Mouse (Mus musculus) limb, embryonic 11.5 days (tissue): ENCODE data around the gene Ins2. TPM values are rescaled to one million over a fixed set of nuclear protein-coding genes. Genes with fewer than 3 reads are reported as not detected.

Experiments
- ATAC-seq: fragments of 200-750 bp; cut with Nextera tagmentation; 2 replicates; pipeline ENCODE4 v1.8.0; 2017; ENCODE audit warnings: low read depth; ENCODE audit not compliant: insufficient number of reproducible peaks, low FRiP score, low TSS enrichment
- DNase-seq: peaks from one replicate; pipeline ENCODE4 v3.0.0-alpha.2; 2015; ENCODE audit warnings: low spot score
- H3K27ac ChIP-seq: fragments of 300-500 bp; sonication (generic); replicated peaks from 2 replicates; pipeline ENCODE4 v1.5.1; 2014; ENCODE audit warnings: low read depth, mild to moderate bottlenecking, low read length
- H3K27me3 ChIP-seq: fragments of 300-500 bp; sonication (generic); 2 replicates; pipeline ENCODE4 v1.6.1; 2014; ENCODE audit warnings: mild to moderate bottlenecking, low read length, mixed read lengths; ENCODE audit not compliant: control insufficient read depth, insufficient read depth
- H3K36me3 ChIP-seq: fragments of 300-500 bp; sonication (generic); 2 replicates; pipeline ENCODE4 v1.6.1; 2014; ENCODE audit warnings: mild to moderate bottlenecking, low read length, moderate library complexity, mixed read lengths; ENCODE audit not compliant: control insufficient read depth, insufficient read depth
- H3K4me1 ChIP-seq: fragments of 300-500 bp; sonication (generic); 2 replicates; pipeline ENCODE4 v1.6.1; 2014; ENCODE audit warnings: low read length, mixed read lengths; ENCODE audit not compliant: control insufficient read depth, insufficient read depth
- H3K4me2 ChIP-seq: fragments of 300-500 bp; sonication (generic); 2 replicates; pipeline ENCODE4 v1.6.1; 2014; ENCODE audit warnings: low read depth, mild to moderate bottlenecking, moderate library complexity; ENCODE audit not compliant: severe bottlenecking
- H3K4me3 ChIP-seq: fragments of 300-500 bp; sonication (generic); 2 replicates; pipeline ENCODE4 v1.5.1; 2014; ENCODE audit warnings: low read depth, low read length
- H3K9ac ChIP-seq: fragments of 300-500 bp; sonication (generic); 2 replicates; pipeline ENCODE4 v1.6.1; 2014; ENCODE audit warnings: mild to moderate bottlenecking, low read length
- H3K9me3 ChIP-seq: fragments of 300-500 bp; sonication (generic); 2 replicates; pipeline ENCODE4 v1.6.1; 2016; ENCODE audit warnings: low read length; ENCODE audit not compliant: control insufficient read depth
- WGBS: fragments of 180-500 bp; shearing (Covaris S2); extraction: QIAGEN DNeasy Blood & Tissue Kit; methylation state at CpG from one replicate; pipeline ENCODE4 v1.1.7; 2014; 5-methylcytosine and 5-hydroxymethylcytosine counted together
- polyA plus RNA-seq: library from polyadenylated mRNA; unstranded; fragments of >200 nt; fragmentation: Nextera tagmentation; extraction: Ambion mirVana; gene quantifications from 2 replicates; pipeline ENCODE4 v1.2.1, GENCODE M21; 2014

Ins2 gene
- polyA plus RNA-seq, 1 experiment from 2014 or later, result not detected

DNA sequence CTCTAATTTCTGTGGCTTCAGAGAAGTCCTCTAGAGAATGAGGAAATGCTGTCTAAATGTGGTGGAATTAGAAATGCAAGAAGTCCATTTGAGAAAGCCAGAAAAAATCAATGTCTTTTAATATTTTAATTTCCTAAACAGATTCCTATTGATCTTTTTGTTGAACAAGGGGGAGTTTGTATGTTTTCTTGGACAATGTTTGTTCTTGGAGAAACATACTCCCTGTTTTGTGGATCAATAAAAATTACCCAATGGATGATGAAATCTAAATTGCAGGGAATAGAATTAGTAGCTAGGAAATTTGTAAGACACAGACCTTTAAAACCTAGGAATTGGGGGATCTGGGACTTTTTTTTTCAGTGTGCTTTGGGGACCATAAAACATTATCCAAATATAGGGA, 81.4 kb downstream of the Ins2 start:
- no peaks in the 10 kb centered on the region for H3K9me3 ChIP-seq
- peak overlapping the region; percentile 98 for H3K27ac ChIP-seq
- no peak for DNase-seq
- peak overlapping the region; percentile 99 for H3K9ac ChIP-seq
- peaks cover 10% of the 10 kb centered on the region for H3K4me1 ChIP-seq
- peaks cover 60% of the 10 kb centered on the region for H3K27me3 ChIP-seq
- H3K36me3 ChIP-seq, result peaks cover under 1% of the 10 kb centered on the region; the same call in 1 of the 2 replicates
- peak overlapping the region; percentile 57 for H3K4me2 ChIP-seq
- ATAC-seq, result no peak
- H3K4me3 ChIP-seq, result peak overlapping the region; percentile 73

DNA sequence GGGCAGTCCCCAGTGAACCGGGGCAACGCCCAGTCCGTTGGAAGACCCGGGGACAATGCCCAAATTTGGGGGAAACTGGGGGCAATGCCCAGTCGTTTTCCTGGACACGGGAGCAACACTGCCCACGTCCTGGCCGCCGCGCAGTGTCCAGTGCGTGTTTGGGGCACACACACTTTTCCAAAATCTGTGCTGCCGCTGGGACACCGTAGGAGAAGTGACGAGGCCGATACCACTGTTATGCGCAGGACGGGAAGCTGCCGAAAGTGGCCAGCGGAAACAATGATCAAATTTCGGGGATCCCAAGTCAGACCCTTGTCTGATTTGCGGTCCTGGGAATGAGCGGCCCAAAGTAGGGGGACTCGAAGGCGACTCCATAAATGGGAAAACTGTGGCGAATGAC, 82.1 kb downstream of the Ins2 start:
- ATAC-seq, result no peak
- peak; percentile 72 for DNase-seq
- Histone ChIP-seq H3K4me1 (peaks cover 10% of the 10 kb centered on the region), H3K4me3 (peak overlapping the region; percentile 73), H3K27ac (peak overlapping the region; percentile 98), H3K36me3 (no peaks in the 10 kb centered on the region), H3K9ac (peak overlapping the region; percentile 99), H3K4me2 (peak overlapping the region; percentile 57), H3K9me3 (no peaks in the 10 kb centered on the region), H3K27me3 (peaks cover 65% of the 10 kb centered on the region)
- under 1% methylated on average over 25 of the region's 25 CpGs for WGBS

DNA sequence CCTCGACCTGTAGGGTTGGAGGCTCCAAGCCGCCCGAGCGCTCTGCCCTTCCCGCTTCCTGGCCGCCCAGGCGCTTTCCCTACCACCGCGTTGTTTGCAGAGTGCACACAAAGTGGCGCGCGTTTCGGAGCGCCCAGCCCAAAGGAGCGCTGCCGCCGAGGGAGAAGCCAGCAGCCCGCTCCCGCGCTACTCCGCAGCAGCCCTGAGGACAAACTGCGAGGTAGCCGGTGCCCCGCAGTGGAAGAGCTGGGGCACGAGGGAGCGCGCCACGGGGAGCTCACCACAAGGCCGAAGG, 82.6 kb downstream of the Ins2 start:
- H3K27me3 ChIP-seq, result peaks cover 64% of the 10 kb centered on the region
- peak overlapping the region; percentile 73 for H3K4me3 ChIP-seq
- peak overlapping the region; percentile 57 for H3K4me2 ChIP-seq
- ATAC-seq (no peak), DNase-seq (no peak)
- peaks cover 10% of the 10 kb centered on the region for H3K4me1 ChIP-seq
- H3K27ac ChIP-seq, result peak overlapping the region; percentile 98
- no peaks in the 10 kb centered on the region for H3K9me3 ChIP-seq
- no peaks in the 10 kb centered on the region for H3K36me3 ChIP-seq
- under 1% methylated on average over 29 of the region's 29 CpGs for WGBS
- H3K9ac ChIP-seq, result peak overlapping the region; percentile 99

DNA sequence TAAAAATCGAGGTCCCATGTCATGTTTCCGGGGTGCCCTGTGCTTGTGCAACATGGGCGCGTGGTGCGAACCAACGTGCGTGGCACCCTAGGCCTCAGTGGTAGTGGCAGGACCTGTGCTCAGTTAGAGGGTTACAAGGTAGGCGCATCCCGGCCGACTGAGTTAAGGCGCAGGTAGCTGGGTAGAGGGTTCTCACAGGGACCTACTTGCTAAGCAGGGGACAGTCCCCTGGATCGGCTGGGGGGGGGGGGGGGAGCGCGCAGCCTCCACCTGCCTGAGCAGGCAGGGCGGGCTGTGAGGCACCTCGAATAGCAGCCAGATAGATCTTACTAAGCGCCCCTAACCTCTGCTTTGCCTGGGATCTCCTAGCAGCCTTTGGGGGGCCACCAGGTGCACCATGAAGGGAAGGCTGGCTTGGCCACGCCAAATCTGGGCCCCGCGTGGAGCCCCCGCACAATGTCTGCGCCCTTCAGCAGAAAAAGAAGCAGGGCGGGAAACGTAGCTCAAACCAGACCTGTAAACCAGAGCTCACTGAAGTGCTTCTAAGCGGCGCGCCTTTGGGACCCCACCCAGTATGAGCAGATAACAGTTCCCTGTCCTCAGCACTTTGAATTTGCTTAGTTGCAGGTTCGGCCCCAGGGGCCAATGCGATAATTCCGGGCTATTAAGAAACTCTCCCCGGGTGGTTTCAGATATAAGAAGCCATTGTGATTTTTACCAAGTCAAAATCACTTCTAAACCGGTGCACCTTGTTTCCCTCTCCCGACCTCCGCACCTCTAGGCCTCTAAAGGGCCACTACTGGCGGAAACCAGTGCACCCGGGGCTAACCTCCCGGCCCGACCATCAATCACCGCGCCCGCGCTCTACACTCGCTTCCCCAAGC, 83.2 kb downstream of the Ins2 start:
- ATAC-seq (0 out of 2 replicates have a peak, but pooled peaks have one; percentile 15), DNase-seq (peak; percentile 76)
- H3K4me3 ChIP-seq, result peak overlapping the region; percentile 73
- WGBS, result under 1% methylated on average over 39 of the region's 43 CpGs
- H3K27ac ChIP-seq, result peak overlapping the region; percentile 98
- peaks cover 12% of the 10 kb centered on the region for H3K4me1 ChIP-seq
- H3K9me3 ChIP-seq, result no peaks in the 10 kb centered on the region
- no peaks in the 10 kb centered on the region for H3K36me3 ChIP-seq
- peak overlapping the region; percentile 57 for H3K4me2 ChIP-seq
- peak overlapping the region; percentile 99 for H3K9ac ChIP-seq
- H3K27me3 ChIP-seq, result peaks cover 61% of the 10 kb centered on the region

DNA sequence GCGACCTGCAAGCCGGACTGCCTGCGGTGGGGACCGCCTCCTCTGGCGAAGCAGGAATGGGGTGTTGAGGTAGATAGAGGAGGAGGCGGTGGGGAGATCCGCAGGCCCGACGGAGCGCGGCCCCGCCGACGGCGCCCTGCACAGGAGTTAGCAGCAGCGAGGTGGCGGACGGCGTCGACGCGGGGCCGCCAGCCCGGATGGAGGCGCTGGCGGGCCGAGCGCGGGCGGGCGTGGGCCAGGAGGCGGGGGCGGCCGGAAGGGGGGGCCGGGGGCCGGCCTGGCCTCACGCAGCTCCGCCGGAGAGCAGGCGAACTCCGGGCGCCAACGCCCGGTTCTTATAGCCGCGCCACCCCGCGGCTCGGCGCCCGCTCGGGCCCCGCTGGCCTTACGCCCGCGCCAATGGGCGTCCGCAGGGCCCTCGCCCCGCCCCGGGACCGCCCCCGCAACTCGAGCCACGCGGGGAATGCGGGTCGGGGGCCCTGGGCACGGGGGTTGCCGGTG, 84.0 kb downstream of the Ins2 start:
- no peaks in the 10 kb centered on the region for H3K9me3 ChIP-seq
- peak; percentile 70 for ATAC-seq
- peaks cover 19% of the 10 kb centered on the region for H3K4me1 ChIP-seq
- peak overlapping the region; percentile 98 for H3K27ac ChIP-seq
- H3K36me3 ChIP-seq, result peaks cover 3% of the 10 kb centered on the region; the same call in 1 of the 2 replicates
- H3K4me2 ChIP-seq, result peak overlapping the region; percentile 57
- H3K9ac ChIP-seq, result peak overlapping the region; percentile 99
- peak; percentile 72 for DNase-seq
- H3K4me3 ChIP-seq, result peak overlapping the region; percentile 73
- H3K27me3 ChIP-seq, result peaks cover 68% of the 10 kb centered on the region
- WGBS, result under 1% methylated on average over 39 of the region's 70 CpGs

DNA sequence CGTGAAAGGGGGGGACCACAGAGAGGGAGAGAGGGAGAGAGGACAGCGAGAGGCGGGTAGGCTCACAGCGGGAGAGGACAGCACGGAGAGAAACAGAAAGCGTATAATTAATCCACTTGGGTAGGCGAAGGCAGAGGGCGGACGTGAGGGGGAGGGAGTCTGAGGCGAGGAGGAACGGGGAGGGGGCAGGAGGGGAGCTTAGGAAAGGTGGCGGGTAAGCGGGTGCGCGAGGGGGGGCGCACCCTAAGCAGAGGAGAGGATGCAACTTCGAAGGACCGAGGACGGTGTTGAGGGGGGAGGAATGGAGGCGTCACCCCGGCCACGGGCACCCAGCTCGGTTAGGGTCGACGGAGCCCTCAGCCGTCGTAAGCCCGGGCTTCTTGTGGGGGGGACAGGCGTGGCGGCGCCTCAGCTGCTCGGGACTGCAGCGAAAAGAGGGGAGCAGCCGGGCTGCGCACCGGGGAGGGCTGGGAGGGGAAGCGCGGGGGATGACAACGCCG, 84.5 kb downstream of the Ins2 start:
- DNase-seq (no peak), ATAC-seq (no peak)
- Histone ChIP-seq H3K4me3 (peak overlapping the region; percentile 73), H3K4me1 (peaks cover 21% of the 10 kb centered on the region), H3K9me3 (no peaks in the 10 kb centered on the region), H3K4me2 (peak overlapping the region; percentile 57), H3K9ac (peak overlapping the region; percentile 95), H3K27me3 (peaks cover 66% of the 10 kb centered on the region), H3K27ac (peak overlapping the region; percentile 98), H3K36me3 (peaks cover 4% of the 10 kb centered on the region)
- under 1% methylated on average over 39 of the region's 40 CpGs for WGBS

DNA sequence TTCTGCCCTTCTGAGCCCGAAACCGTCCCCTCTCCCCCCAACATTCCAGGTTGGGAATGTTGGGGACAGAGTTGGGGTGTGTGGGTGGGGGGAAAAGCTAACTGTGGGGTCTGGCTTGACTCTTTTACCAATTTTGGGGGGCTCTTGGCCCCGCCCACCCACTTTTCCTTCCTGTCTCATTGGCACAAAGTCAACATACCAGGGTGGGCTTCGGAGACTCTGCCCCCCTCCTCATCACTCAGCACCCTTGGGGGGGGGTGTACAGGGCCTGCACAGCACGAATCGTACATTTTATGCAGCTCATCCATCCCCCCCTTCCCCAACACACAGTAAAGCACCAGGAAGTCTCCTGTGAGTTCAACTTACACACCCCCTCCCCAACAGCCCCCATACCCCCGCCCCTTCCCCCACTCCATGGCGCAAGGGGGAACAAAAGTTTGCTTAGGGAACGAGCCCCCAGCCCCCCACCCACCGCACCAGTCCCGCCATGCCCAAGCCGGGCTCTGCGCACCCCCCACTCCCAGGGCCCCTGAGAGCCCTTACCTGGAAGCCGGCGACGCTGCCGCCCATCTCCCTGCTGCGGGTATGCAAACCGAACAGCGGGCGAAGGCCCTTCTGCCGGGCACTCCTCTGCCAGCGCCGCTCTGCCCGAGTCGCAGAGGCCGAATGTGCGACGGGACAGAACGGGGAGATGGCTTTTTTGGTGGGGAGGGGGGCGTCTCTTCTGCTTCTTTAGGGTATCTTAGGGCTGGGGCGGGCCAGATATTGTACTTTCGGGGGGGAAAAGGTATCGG, 85.2 kb downstream of the Ins2 start:
- peak overlapping the region; percentile 57 for H3K4me2 ChIP-seq
- H3K36me3 ChIP-seq, result peaks cover 4% of the 10 kb centered on the region
- no peaks in the 10 kb centered on the region for H3K9me3 ChIP-seq
- peak overlapping the region; percentile 98 for H3K27ac ChIP-seq
- peak; percentile 74 for DNase-seq
- WGBS, result 1% methylated on average over 34 of the region's 34 CpGs
- peaks cover 20% of the 10 kb centered on the region for H3K4me1 ChIP-seq
- H3K27me3 ChIP-seq, result peaks cover 66% of the 10 kb centered on the region
- H3K9ac ChIP-seq, result peak overlapping the region; percentile 95
- H3K4me3 ChIP-seq, result peak overlapping the region; percentile 73
- ATAC-seq, result peak; percentile 18

DNA sequence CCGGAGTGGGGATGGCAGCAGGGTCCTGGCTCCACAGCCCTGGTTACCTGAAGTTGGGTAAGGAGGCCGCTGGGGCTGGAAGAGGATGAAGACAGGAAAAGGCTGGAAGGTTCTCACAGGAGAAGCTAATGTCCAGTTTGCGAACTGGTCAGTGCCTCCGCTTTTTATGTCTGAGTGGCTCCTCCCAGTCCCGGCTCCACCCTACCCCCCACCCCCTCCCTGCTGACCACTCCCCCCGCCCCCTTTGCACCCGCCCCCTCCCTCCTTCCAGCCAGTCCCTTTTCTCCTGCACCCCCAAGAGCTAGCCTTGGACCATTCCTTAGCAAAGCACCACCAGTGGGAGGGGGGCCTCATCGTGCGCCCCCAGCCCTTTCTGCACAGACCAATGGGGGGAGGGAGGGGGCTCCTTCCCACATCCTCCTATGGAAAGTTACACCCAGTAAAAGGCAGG, 85.8 kb downstream of the Ins2 start:
- H3K27me3 ChIP-seq, result peaks cover 66% of the 10 kb centered on the region
- no peaks in the 10 kb centered on the region for H3K9me3 ChIP-seq
- peak overlapping the region; percentile 98 for H3K27ac ChIP-seq
- H3K4me1 ChIP-seq, result peaks cover 20% of the 10 kb centered on the region
- H3K9ac ChIP-seq, result peak overlapping the region; percentile 95
- DNase-seq, result peak; percentile 78
- H3K4me2 ChIP-seq, result peak overlapping the region; percentile 57
- peak overlapping the region; percentile 73 for H3K4me3 ChIP-seq
- peak; percentile 70 for ATAC-seq
- 10% methylated on average over 3 of the region's 9 CpGs for WGBS
- peaks cover 4% of the 10 kb centered on the region for H3K36me3 ChIP-seq
